20 mouse cellular contexts compared by ENCODE assay signal in genomic region chr14:72121006-72121405, GRCm38 (mm10).
DNase-seq lines count a peak whose midpoint lies in the region; ATAC-seq lines count a peak whose summit lies in the region.
"Had no signal": no experiment of that assay in that cellular context is flagged by ENCODE, and none has a peak within 500 bp of the region (broad histone marks: within the 10 kb centered on the region; RNA-seq: fewer than 3 reads in every experiment).

No protein-coding gene starts in this region.

- no peak for DNase-seq in kidney, adult 18-20 months
- DNase-seq in retina, embryonic 14.5 days (ENCODE audit: low spot score), result peak; percentile 11
- DNase-seq in retina, postnatal 1 day, result no peak
- DNase-seq in gastrocnemius, adult 18-20 months (ENCODE audit: low spot score), result no peak
- no peak for DNase-seq in adrenal gland, postnatal 14 days
- DNase-seq: adrenal gland, postnatal 25 days; cerebellum, adult 18-20 months; cerebellum, adult 9-11 months; cerebellum, postnatal 36 days; gastrocnemius, postnatal 10 days; heart, adult 18-20 months; heart, postnatal 14 days had no signal

- ATAC-seq in kidney, embryonic 14.5 days (ENCODE audit: low FRiP score, low TSS enrichment), result peak; percentile 52; the same call in 1 of the 2 replicates
- peak; percentile 47; the same call in 1 of the 2 replicates for ATAC-seq in embryonic facial prominence, embryonic 15.5 days (ENCODE audit: insufficient number of reproducible peaks, low FRiP score, low TSS enrichment, low read depth)
- ATAC-seq: activated CD4-positive, CD25-positive, alpha-beta regulatory T cell, adult 4 months; forebrain, embryonic 15.5 days; hindbrain, postnatal 0 days had no signal

- no peak overlapping the region for H3K27ac ChIP-seq in kidney, embryonic 14.5 days (ENCODE audit: low read depth, low read length)
- H3K27ac ChIP-seq in embryonic facial prominence, embryonic 15.5 days (replicated peaks), result no peak overlapping the region
- H3K27ac ChIP-seq: forebrain, embryonic 15.5 days; heart, embryonic 10.5 days; heart, embryonic 15.5 days; hindbrain, embryonic 13.5 days; hindbrain, postnatal 0 days had no signal

- no peak overlapping the region for H3K9ac ChIP-seq in kidney, embryonic 14.5 days (ENCODE audit: low read depth, low read length)
- no peak overlapping the region for H3K9ac ChIP-seq in embryonic facial prominence, embryonic 15.5 days
- H3K9ac ChIP-seq: forebrain, embryonic 15.5 days; heart, embryonic 15.5 days; hindbrain, embryonic 13.5 days had no signal

- no peaks in the 10 kb centered on the region for H3K36me3 ChIP-seq in kidney, embryonic 14.5 days (ENCODE audit: control insufficient read depth, insufficient read depth, low read length)
- H3K36me3 ChIP-seq in embryonic facial prominence, embryonic 15.5 days, result no peaks in the 10 kb centered on the region
- H3K36me3 ChIP-seq: forebrain, embryonic 15.5 days; heart, embryonic 10.5 days; heart, embryonic 15.5 days; hindbrain, embryonic 13.5 days had no signal

- 0% methylated on average over 1 of the region's 1 CpGs for WGBS in kidney, embryonic 14.5 days
- 0% methylated on average over 1 of the region's 1 CpGs for WGBS in embryonic facial prominence, embryonic 15.5 days

- H3K4me2 ChIP-seq in kidney, embryonic 14.5 days (replicated peaks; ENCODE audit: low read depth, low read length), result no peak overlapping the region
- H3K4me2 ChIP-seq in embryonic facial prominence, embryonic 15.5 days (replicated peaks), result no peak overlapping the region
- H3K4me2 ChIP-seq: forebrain, embryonic 15.5 days; heart, embryonic 15.5 days; hindbrain, embryonic 13.5 days had no signal

- H3K9me3 ChIP-seq in kidney, embryonic 14.5 days (ENCODE audit: control insufficient read depth, low read length), result no peaks in the 10 kb centered on the region
- no peaks in the 10 kb centered on the region for H3K9me3 ChIP-seq in embryonic facial prominence, embryonic 15.5 days (replicated peaks)
- H3K9me3 ChIP-seq: forebrain, embryonic 15.5 days; heart, embryonic 10.5 days; heart, embryonic 15.5 days; hindbrain, embryonic 13.5 days had no signal

- no peaks in the 10 kb centered on the region for H3K27me3 ChIP-seq in kidney, embryonic 14.5 days (ENCODE audit: control insufficient read depth, insufficient read depth, low read length)
- H3K27me3 ChIP-seq in embryonic facial prominence, embryonic 15.5 days, result no peaks in the 10 kb centered on the region
- H3K27me3 ChIP-seq: forebrain, embryonic 15.5 days; heart, embryonic 15.5 days; hindbrain, embryonic 13.5 days had no signal

- no peak overlapping the region for H3K4me3 ChIP-seq in kidney, embryonic 14.5 days (ENCODE audit: low read length)
- H3K4me3 ChIP-seq in embryonic facial prominence, embryonic 15.5 days (replicated peaks), result no peak overlapping the region
- H3K4me3 ChIP-seq: forebrain, embryonic 15.5 days; heart, embryonic 10.5 days; heart, embryonic 15.5 days; hindbrain, embryonic 13.5 days had no signal

- H3K4me1 ChIP-seq in kidney, embryonic 14.5 days (ENCODE audit: control insufficient read depth, insufficient read depth, low read length), result no peaks in the 10 kb centered on the region
- H3K4me1 ChIP-seq in embryonic facial prominence, embryonic 15.5 days, result no peaks in the 10 kb centered on the region
- H3K4me1 ChIP-seq: heart, embryonic 10.5 days; heart, embryonic 15.5 days; hindbrain, embryonic 13.5 days had no signal
